Mouse (Mus musculus) bone marrow macrophage, adult 2 months (primary cell): ENCODE measurements at regions not wholly inside any gene's neighbourhood (a gene's known extent, or its start where the extent isn't known, plus 50 kb on each side); places are given as distances from the start of the nearest gene placed in this dataset.

Experiments used
- H3K27ac ChIP-seq: 2 replicates; pipeline ENCODE4 v1.5.1; 2012; ENCODE audit warnings: low read depth, low read length; ENCODE audit not compliant: insufficient read depth
- H3K4me1 ChIP-seq: 2 replicates; pipeline ENCODE4 v1.6.1; 2012; ENCODE audit warnings: low read length; ENCODE audit not compliant: control insufficient read depth, insufficient read depth
- H3K4me3 ChIP-seq: 2 replicates; pipeline ENCODE4 v1.5.1; 2012; ENCODE audit warnings: mild to moderate bottlenecking, low read length, moderate library complexity; ENCODE audit not compliant: insufficient read depth
- CTCF ChIP-seq: IDR thresholded peaks from 2 replicates; pipeline ENCODE4 v1.5.1; 2012; ENCODE audit warnings: low read depth, mild to moderate bottlenecking, low read length, moderate library complexity
- POLR2A ChIP-seq: IDR thresholded peaks from 2 replicates; pipeline ENCODE4 v1.6.1; 2012; ENCODE audit warnings: mild to moderate bottlenecking, low read depth, low read length, borderline replicate concordance

GRCm38 (mm10) chr12:107222106-107222505, 266.3 kb upstream of the 3110018I06Rik start:
- no peak overlapping the region for H3K27ac ChIP-seq
- no peak overlapping the region for H3K4me3 ChIP-seq
- no peak for TF ChIP-seq POLR2A
- TF ChIP-seq CTCF = no peak
- H3K4me1 ChIP-seq = no peaks in the 10 kb centered on the region

GRCm38 (mm10) chr12:107230097-107230496, 258.3 kb upstream of the 3110018I06Rik start:
- H3K4me3 ChIP-seq = no peak overlapping the region
- H3K27ac ChIP-seq = no peak overlapping the region
- H3K4me1 ChIP-seq = no peaks in the 10 kb centered on the region
- TF ChIP-seq CTCF (no peak), POLR2A (no peak)

GRCm38 (mm10) chr12:107231629-107232028, 256.8 kb upstream of the 3110018I06Rik start:
- TF ChIP-seq POLR2A (no peak), CTCF (no peak)
- no peak overlapping the region for H3K27ac ChIP-seq
- H3K4me3 ChIP-seq = no peak overlapping the region
- no peaks in the 10 kb centered on the region for H3K4me1 ChIP-seq

GRCm38 (mm10) chr12:107250747-107251470, 237.5 kb upstream of the 3110018I06Rik start:
- Histone ChIP-seq H3K4me3 (no peak overlapping the region), H3K27ac (no peak overlapping the region), H3K4me1 (no peaks in the 10 kb centered on the region)
- TF ChIP-seq POLR2A (no peak), CTCF (no peak)

GRCm38 (mm10) chr12:107251981-107252380, 236.5 kb upstream of the 3110018I06Rik start:
- TF ChIP-seq POLR2A (no peak), CTCF (no peak)
- Histone ChIP-seq H3K4me1 (no peaks in the 10 kb centered on the region), H3K27ac (no peak overlapping the region), H3K4me3 (no peak overlapping the region)

GRCm38 (mm10) chr12:107262076-107262475, 226.4 kb upstream of the 3110018I06Rik start:
- Histone ChIP-seq H3K27ac (no peak overlapping the region), H3K4me3 (no peak overlapping the region), H3K4me1 (no peaks in the 10 kb centered on the region)
- TF ChIP-seq POLR2A (no peak), CTCF (no peak)

GRCm38 (mm10) chr12:107262516-107262915, 225.9 kb upstream of the 3110018I06Rik start:
- Histone ChIP-seq H3K4me3 (no peak overlapping the region), H3K4me1 (no peaks in the 10 kb centered on the region), H3K27ac (no peak overlapping the region)
- no peak for TF ChIP-seq CTCF

GRCm38 (mm10) chr12:107266696-107267095, 221.7 kb upstream of the 3110018I06Rik start:
- TF ChIP-seq POLR2A (no peak), CTCF (no peak)
- no peaks in the 10 kb centered on the region for H3K4me1 ChIP-seq

GRCm38 (mm10) chr12:107285622-107286021, 202.8 kb upstream of the 3110018I06Rik start:
- H3K27ac ChIP-seq = no peak overlapping the region
- H3K4me3 ChIP-seq = no peak overlapping the region
- TF ChIP-seq CTCF (no peak), POLR2A (no peak)
- H3K4me1 ChIP-seq = no peaks in the 10 kb centered on the region

More at GRCm38 (mm10) chr12:107266696-107267095, 221.7 kb upstream of the 3110018I06Rik start:
- H3K4me3 ChIP-seq = no peak overlapping the region
- H3K27ac ChIP-seq = no peak overlapping the region

- H3K4me1 ChIP-seq = no peaks in the 10 kb centered on the region
- no peak for TF ChIP-seq CTCF
- TF ChIP-seq POLR2A = no peak
- H3K27ac ChIP-seq = no peak overlapping the region
- no peak overlapping the region for H3K4me3 ChIP-seq
Observed at GRCm38 (mm10) chr12:107291377-107291776, 197.1 kb upstream of the 3110018I06Rik start.
